Mouse (Mus musculus) midbrain, embryonic 16.5 days (tissue): ENCODE results near the gene Srgap1. TPM values are rescaled to one million over a fixed set of nuclear protein-coding genes. Genes with fewer than 3 reads are reported as not detected.

Experiments
- ATAC-seq: fragments of 200-750 bp; cut with Nextera tagmentation; 2 replicates; pipeline ENCODE4 v1.8.0; 2017; ENCODE audit warnings: moderate TSS enrichment
- H3K27ac ChIP-seq: fragments of 300-500 bp; sonication (generic); 2 replicates; pipeline ENCODE4 v1.5.1; 2014; ENCODE audit warnings: mild to moderate bottlenecking, low read length, mixed read lengths
- H3K27me3 ChIP-seq: fragments of 300-500 bp; sonication (generic); 2 replicates; pipeline ENCODE4 v1.6.1; 2014; ENCODE audit warnings: low read depth, low read length, mixed read lengths; ENCODE audit not compliant: control insufficient read depth, insufficient read depth
- H3K36me3 ChIP-seq: fragments of 300-500 bp; sonication (generic); 2 replicates; pipeline ENCODE4 v1.6.1; 2014; ENCODE audit warnings: mild to moderate bottlenecking, low read length, moderate library complexity, mixed read lengths; ENCODE audit not compliant: control insufficient read depth, insufficient read depth
- H3K4me1 ChIP-seq: fragments of 300-500 bp; sonication (generic); 2 replicates; pipeline ENCODE4 v1.6.1; 2014; ENCODE audit warnings: mild to moderate bottlenecking, low read length, mixed read lengths; ENCODE audit not compliant: control insufficient read depth, insufficient read depth
- H3K4me2 ChIP-seq: fragments of 300-500 bp; sonication (generic); 2 replicates; pipeline ENCODE4 v1.6.1; 2014; ENCODE audit warnings: mild to moderate bottlenecking, low read length, mixed read lengths
- H3K4me3 ChIP-seq: fragments of 300-500 bp; sonication (generic); 2 replicates; pipeline ENCODE4 v1.5.1; 2014; ENCODE audit warnings: low read depth, mild to moderate bottlenecking, low read length, moderate library complexity, mixed read lengths
- H3K9ac ChIP-seq: fragments of 300-500 bp; sonication (generic); 2 replicates; pipeline ENCODE4 v1.6.1; 2014; ENCODE audit warnings: low read depth, low read length, mixed read lengths
- H3K9me3 ChIP-seq: fragments of 300-500 bp; sonication (generic); replicated peaks from 2 replicates; pipeline ENCODE4 v1.6.1; 2014; ENCODE audit warnings: mild to moderate bottlenecking, low read length, mixed read lengths; ENCODE audit not compliant: control insufficient read depth, poor library complexity, severe bottlenecking
- WGBS: fragments of 180-500 bp; shearing (Covaris S2); extraction: QIAGEN DNeasy Blood & Tissue Kit; methylation state at CpG from one replicate; pipeline ENCODE4 v1.1.7; 2014; 5-methylcytosine and 5-hydroxymethylcytosine counted together
- polyA plus RNA-seq: library from polyadenylated mRNA; unstranded; fragments of >200 nt; fragmentation: Nextera tagmentation; extraction: Ambion mirVana; gene quantifications from 2 replicates; pipeline ENCODE4 v1.2.1, GENCODE M21; 2015

Srgap1 gene
- polyA plus RNA-seq, 1 experiment from 2014 or later: 34.4 TPM

GRCm38 (mm10) chr10:121754237-121754636 is 292.9 kb downstream of the Srgap1 start:
- Histone ChIP-seq H3K4me2 (no peak overlapping the region), H3K36me3 (peaks cover 10% of the 10 kb centered on the region), H3K4me3 (no peak overlapping the region), H3K27me3 (no peaks in the 10 kb centered on the region), H3K4me1 (no peaks in the 10 kb centered on the region), H3K27ac (no peak overlapping the region), H3K9me3 (no peaks in the 10 kb centered on the region; the same call in 1 of the 2 replicates), H3K9ac (no peak overlapping the region)
- WGBS: 85% methylated on average over 5 of the region's 5 CpGs
- no peak for ATAC-seq

GRCm38 (mm10) chr10:121750175-121750574 is 296.9 kb downstream of the Srgap1 start:
- Histone ChIP-seq H3K27me3 (no peaks in the 10 kb centered on the region), H3K4me3 (no peak overlapping the region), H3K4me1 (no peaks in the 10 kb centered on the region), H3K36me3 (peaks cover 20% of the 10 kb centered on the region), H3K9ac (no peak overlapping the region), H3K4me2 (no peak overlapping the region), H3K27ac (no peak overlapping the region), H3K9me3 (no peaks in the 10 kb centered on the region; the same call in 1 of the 2 replicates)
- WGBS: 98% methylated on average over 12 of the region's 12 CpGs
- ATAC-seq: no peak

GRCm38 (mm10) chr10:121742336-121742735 is 304.8 kb downstream of the Srgap1 start:
- Histone ChIP-seq H3K4me3 (no peak overlapping the region), H3K36me3 (peaks cover 11% of the 10 kb centered on the region), H3K4me2 (no peak overlapping the region), H3K9ac (no peak overlapping the region), H3K27ac (no peak overlapping the region), H3K9me3 (no peaks in the 10 kb centered on the region), H3K4me1 (peaks cover 6% of the 10 kb centered on the region), H3K27me3 (no peaks in the 10 kb centered on the region)
- 50% methylated on average over 4 of the region's 4 CpGs for WGBS
- no peak for ATAC-seq

GRCm38 (mm10) chr10:121739548-121740505 is 307.3 kb downstream of the Srgap1 start, which contains the start of gene BC048403:
TSS of gene BC048403 (plus strand) at chr10:121739937.
- H3K27me3 ChIP-seq: no peaks in the 10 kb centered on the region
- H3K9ac ChIP-seq: peak within 1 kb of the TSS; percentile 70
- peak within 1 kb of the TSS; percentile 84 for H3K4me3 ChIP-seq
- peak; percentile 93 for ATAC-seq
- no peaks in the 10 kb centered on the region for H3K36me3 ChIP-seq
- under 1% methylated on average over 65 of the region's 68 CpGs for WGBS
- H3K27ac ChIP-seq: peak within 1 kb of the TSS; percentile 74
- H3K9me3 ChIP-seq: no peaks in the 10 kb centered on the region
- H3K4me1 ChIP-seq: peaks cover 6% of the 10 kb centered on the region
- H3K4me2 ChIP-seq: peak within 1 kb of the TSS; percentile 97

- H3K27me3 ChIP-seq: no peaks in the 10 kb centered on the region
- ATAC-seq: no peak
- no peaks in the 10 kb centered on the region for H3K36me3 ChIP-seq
- H3K9ac ChIP-seq: no peak overlapping the region
- 91% methylated on average over 3 of the region's 3 CpGs for WGBS
- peaks cover 6% of the 10 kb centered on the region for H3K4me1 ChIP-seq
- no peak overlapping the region for H3K4me2 ChIP-seq
- no peak overlapping the region for H3K4me3 ChIP-seq
- no peaks in the 10 kb centered on the region for H3K9me3 ChIP-seq
- no peak overlapping the region for H3K27ac ChIP-seq
Observed at GRCm38 (mm10) chr10:121737256-121737655, 309.9 kb downstream of the Srgap1 start.

GRCm38 (mm10) chr10:121732542-121732941 is 314.6 kb downstream of the Srgap1 start:
- Histone ChIP-seq H3K9ac (no peak overlapping the region), H3K27ac (no peak overlapping the region), H3K4me2 (no peak overlapping the region), H3K27me3 (no peaks in the 10 kb centered on the region), H3K4me3 (no peak overlapping the region), H3K4me1 (no peaks in the 10 kb centered on the region), H3K9me3 (no peaks in the 10 kb centered on the region), H3K36me3 (no peaks in the 10 kb centered on the region)
- ATAC-seq: no peak
- 88% methylated on average over 9 of the region's 9 CpGs for WGBS

GRCm38 (mm10) chr10:121731048-121731725 is 315.9 kb downstream of the Srgap1 start:
- Histone ChIP-seq H3K4me3 (no peak overlapping the region), H3K27me3 (no peaks in the 10 kb centered on the region), H3K36me3 (no peaks in the 10 kb centered on the region), H3K27ac (no peak overlapping the region), H3K9ac (no peak overlapping the region), H3K4me2 (no peak overlapping the region), H3K9me3 (no peaks in the 10 kb centered on the region), H3K4me1 (no peaks in the 10 kb centered on the region)
- no peak for ATAC-seq
- WGBS: 93% methylated on average over 8 of the region's 8 CpGs
